Mouse (Mus musculus): ENCODE measurements around the gene Lamtor1. TPM values are rescaled to one million over a fixed set of nuclear protein-coding genes. Genes with fewer than 3 reads are reported as not detected.

Gene Lamtor1
- polyA plus RNA-seq, 1 experiment from 2014 or later = 153 TPM

DNA sequence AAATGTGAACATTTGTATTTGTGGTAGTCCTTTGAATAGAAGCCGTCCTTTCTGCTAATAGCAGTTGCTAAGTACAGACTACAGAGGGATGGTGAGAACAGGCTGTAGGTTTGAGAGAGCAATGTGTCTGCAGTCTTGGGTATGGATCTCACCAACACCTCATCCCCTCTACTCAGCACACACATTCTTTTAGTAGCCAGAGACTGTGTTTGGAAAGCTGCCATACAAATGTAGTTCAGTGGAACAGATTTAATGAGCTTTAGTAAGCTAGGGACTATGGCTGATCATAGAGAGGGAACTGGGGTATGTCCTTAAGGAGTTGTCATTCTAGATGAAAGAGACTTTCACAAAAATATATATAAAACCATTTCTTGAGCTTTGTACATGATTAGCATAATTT is 61.6 kb downstream of the Lamtor1 start:
- no peaks in the 10 kb centered on the region for H3K36me3 ChIP-seq (ENCODE audit: insufficient read depth, low read length)
- H3K27me3 ChIP-seq (replicated peaks; ENCODE audit: insufficient read depth, low read length) = no peaks in the 10 kb centered on the region
- TF ChIP-seq EP300 (IDR thresholded peaks at IDR 0.05) (no peak), CTCF (IDR thresholded peaks at IDR 0.05) (0 out of 2 replicates have a peak, but pooled peaks have one; percentile 2)
- peaks cover 6% of the 10 kb centered on the region; the same call in 1 of the 2 replicates for H3K4me1 ChIP-seq (ENCODE audit: insufficient read depth, low read depth, low read length)
- no peak overlapping the region for H3K4me3 ChIP-seq (ENCODE audit: low read depth, low read length)
- DNase-seq (ENCODE audit: low spot score) (peak; percentile 84), ATAC-seq (no peak)
- no peak overlapping the region for H3K27ac ChIP-seq (ENCODE audit: low read length)
- 57% methylated on average over 1 of the region's 1 CpGs for WGBS
- no peak overlapping the region for H3K4me2 ChIP-seq (replicated peaks; ENCODE audit: low read depth, low read length)
- no peak overlapping the region for H3K9ac ChIP-seq (replicated peaks; ENCODE audit: low read depth)
- H3K9me3 ChIP-seq (ENCODE audit: low read length) = no peaks in the 10 kb centered on the region

DNA sequence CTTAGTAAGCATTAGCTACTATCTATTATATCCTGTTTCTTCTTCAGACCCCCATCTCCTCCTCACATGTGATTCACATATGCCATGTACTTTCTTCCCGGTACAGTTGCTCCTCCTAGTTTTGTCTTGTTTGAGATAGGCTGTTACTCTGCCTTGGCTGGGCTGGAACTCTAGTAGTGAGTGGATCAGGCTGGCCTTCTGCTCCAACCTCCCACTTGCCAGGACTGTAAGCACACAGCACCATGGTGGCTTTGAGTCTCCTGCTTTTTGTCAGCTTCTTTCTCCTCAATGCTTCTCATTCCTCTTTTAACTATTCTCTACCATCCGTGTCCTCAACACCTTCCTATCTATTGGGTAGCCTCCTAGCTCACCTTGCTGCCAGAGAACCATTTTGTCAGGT is 63.0 kb downstream of the Lamtor1 start:
- no peak overlapping the region for H3K4me2 ChIP-seq (replicated peaks; ENCODE audit: low read depth, low read length)
- H3K4me1 ChIP-seq (ENCODE audit: insufficient read depth, low read depth, low read length) = peaks cover 13% of the 10 kb centered on the region
- 0 out of 2 replicates have a peak overlapping the region, but pooled peaks have one; percentile 99 for H3K27ac ChIP-seq (ENCODE audit: low read length)
- no peak overlapping the region for H3K4me3 ChIP-seq (ENCODE audit: low read depth, low read length)
- TF ChIP-seq CTCF (IDR thresholded peaks at IDR 0.05) = no peak
- no peak for TF ChIP-seq EP300 (IDR thresholded peaks at IDR 0.05)
- DNase-seq (ENCODE audit: low spot score) (no peak), ATAC-seq (no peak)
- H3K36me3 ChIP-seq (ENCODE audit: insufficient read depth, low read length) = no peaks in the 10 kb centered on the region
- H3K9me3 ChIP-seq (ENCODE audit: low read length) = no peaks in the 10 kb centered on the region
- H3K27me3 ChIP-seq (replicated peaks; ENCODE audit: insufficient read depth, low read length) = no peaks in the 10 kb centered on the region
- no peak overlapping the region for H3K9ac ChIP-seq (replicated peaks; ENCODE audit: low read depth)
- 46% methylated on average over 2 of the region's 2 CpGs for WGBS

DNA sequence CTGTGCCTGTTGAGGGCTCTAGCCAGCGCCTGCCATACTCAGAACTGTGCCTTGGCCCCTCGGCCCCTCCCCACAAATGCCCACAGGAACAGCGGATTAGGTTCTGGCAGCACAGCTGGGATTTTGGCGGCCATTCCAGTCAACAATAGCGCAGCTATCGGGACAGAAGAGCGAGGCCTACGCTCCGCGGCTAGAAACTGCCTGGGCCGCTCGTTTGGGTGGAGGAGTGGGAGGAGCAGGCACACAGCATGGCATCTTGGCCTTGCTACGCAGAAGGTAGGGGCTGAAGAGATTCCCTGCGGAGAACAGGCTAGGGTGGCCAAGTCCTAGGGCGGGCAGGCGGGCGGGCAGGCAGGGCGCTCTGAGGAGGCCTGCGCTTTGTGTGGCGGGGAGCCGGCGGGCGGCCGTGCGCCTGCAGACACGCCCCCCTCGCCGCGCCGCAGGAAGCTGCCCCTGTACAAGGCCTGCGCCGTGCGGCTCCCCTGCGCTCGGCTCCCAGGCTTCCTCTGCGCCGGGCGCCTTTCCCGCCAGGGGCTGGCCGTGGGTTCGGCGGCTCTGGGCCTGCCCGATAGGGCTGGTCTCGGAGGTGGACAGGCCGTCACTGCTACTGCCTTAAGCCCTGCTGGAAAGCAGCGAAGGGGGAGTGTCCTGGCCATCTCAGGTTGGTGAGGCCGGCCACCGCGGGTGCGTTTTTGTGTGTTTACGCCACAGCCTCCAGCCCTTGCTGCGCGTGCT is 64.2 kb downstream of the Lamtor1 start:
- ATAC-seq = peak; percentile 82
- Histone ChIP-seq H3K36me3 (ENCODE audit: insufficient read depth, low read length) (no peaks in the 10 kb centered on the region), H3K9me3 (ENCODE audit: low read length) (no peaks in the 10 kb centered on the region), H3K27me3 (replicated peaks; ENCODE audit: insufficient read depth, low read length) (no peaks in the 10 kb centered on the region), H3K27ac (ENCODE audit: low read length) (peak overlapping the region; percentile 99), H3K9ac (replicated peaks; ENCODE audit: low read depth) (peak overlapping the region; percentile 83), H3K4me3 (ENCODE audit: low read depth, low read length) (peak overlapping the region; percentile 80), H3K4me2 (replicated peaks; ENCODE audit: low read depth, low read length) (peak overlapping the region; percentile 77), H3K4me1 (ENCODE audit: insufficient read depth, low read depth, low read length) (peaks cover 21% of the 10 kb centered on the region)
- WGBS = under 1% methylated on average over 52 of the region's 53 CpGs
- TF ChIP-seq CTCF (IDR thresholded peaks at IDR 0.05) = 0 out of 2 replicates have a peak, but pooled peaks have one; percentile 12
- no peak for TF ChIP-seq EP300 (IDR thresholded peaks at IDR 0.05)
- peak; percentile 92 for DNase-seq (ENCODE audit: low spot score)

DNA sequence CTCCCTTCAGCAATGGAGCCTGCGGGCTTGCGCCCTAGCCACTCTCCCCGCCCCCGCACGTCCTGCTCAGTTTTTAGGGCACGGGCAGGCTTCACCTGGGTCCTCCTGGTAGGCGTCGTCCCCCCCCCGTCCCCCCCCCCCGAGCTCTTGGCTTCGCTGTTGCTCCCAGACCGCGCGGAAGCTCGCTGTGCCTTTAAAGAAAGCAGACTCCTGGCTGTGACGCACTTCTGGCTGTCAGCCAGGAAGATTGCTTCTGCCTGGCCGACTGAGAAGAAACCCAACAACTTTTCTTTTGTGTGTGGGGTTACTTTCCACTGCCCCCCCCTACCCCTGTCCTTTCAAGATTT is 64.7 kb downstream of the Lamtor1 start:
- H3K36me3 ChIP-seq (ENCODE audit: insufficient read depth, low read length) = no peaks in the 10 kb centered on the region
- peak overlapping the region; percentile 83 for H3K9ac ChIP-seq (replicated peaks; ENCODE audit: low read depth)
- H3K9me3 ChIP-seq (ENCODE audit: low read length) = no peaks in the 10 kb centered on the region
- peak overlapping the region; percentile 77 for H3K4me2 ChIP-seq (replicated peaks; ENCODE audit: low read depth, low read length)
- peak overlapping the region; percentile 80 for H3K4me3 ChIP-seq (ENCODE audit: low read depth, low read length)
- H3K27ac ChIP-seq (ENCODE audit: low read length) = peak overlapping the region; percentile 99
- no peaks in the 10 kb centered on the region for H3K27me3 ChIP-seq (replicated peaks; ENCODE audit: insufficient read depth, low read length)
- TF ChIP-seq EP300 (IDR thresholded peaks at IDR 0.05) (no peak), CTCF (IDR thresholded peaks at IDR 0.05) (no peak)
- WGBS = under 1% methylated on average over 16 of the region's 17 CpGs
- DNase-seq (ENCODE audit: low spot score) = peak; percentile 95
- peak; percentile 77 for ATAC-seq
- H3K4me1 ChIP-seq (ENCODE audit: insufficient read depth, low read depth, low read length) = peaks cover 22% of the 10 kb centered on the region

DNA sequence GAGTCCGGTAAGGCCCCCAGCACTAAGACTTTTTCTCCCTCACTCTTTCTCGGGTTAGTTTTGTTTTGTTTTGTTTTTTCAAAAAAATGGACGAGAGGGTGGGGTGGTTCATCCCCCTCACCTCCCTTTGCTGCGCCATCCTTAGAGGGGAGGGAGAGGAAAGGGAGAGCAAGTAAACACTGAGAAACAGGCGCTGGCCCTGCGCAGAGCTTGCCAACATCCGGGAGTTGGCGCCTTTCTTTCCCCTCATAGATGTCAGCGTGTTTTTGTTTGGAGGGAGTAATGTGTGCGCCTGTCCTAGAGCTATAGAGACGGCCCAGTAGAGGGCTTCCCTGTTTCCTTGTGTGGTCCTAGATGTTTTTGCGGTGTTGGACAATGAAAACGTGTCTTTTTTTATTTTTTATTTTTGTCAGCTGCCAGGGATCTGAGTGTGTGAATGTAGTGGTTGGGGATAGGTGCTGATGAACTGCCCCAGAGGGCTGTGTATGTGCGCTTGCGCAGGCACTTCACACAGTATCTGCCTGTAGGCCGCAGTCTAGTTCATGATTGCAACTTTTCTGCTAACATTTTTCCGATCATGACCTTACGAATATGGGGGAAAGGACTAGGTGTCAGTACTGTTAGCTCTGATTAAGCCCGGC is 65.2 kb downstream of the Lamtor1 start:
- TF ChIP-seq EP300 (IDR thresholded peaks at IDR 0.05) (peak; percentile 85), CTCF (IDR thresholded peaks at IDR 0.05) (peak; percentile 10; the same call in 1 of the 2 replicates)
- Histone ChIP-seq H3K4me1 (ENCODE audit: insufficient read depth, low read depth, low read length) (peaks cover 20% of the 10 kb centered on the region), H3K36me3 (ENCODE audit: insufficient read depth, low read length) (no peaks in the 10 kb centered on the region), H3K9me3 (ENCODE audit: low read length) (no peaks in the 10 kb centered on the region), H3K4me2 (replicated peaks; ENCODE audit: low read depth, low read length) (peak overlapping the region; percentile 77), H3K4me3 (ENCODE audit: low read depth, low read length) (peak overlapping the region; percentile 80), H3K27ac (ENCODE audit: low read length) (peak overlapping the region; percentile 99), H3K9ac (replicated peaks; ENCODE audit: low read depth) (peak overlapping the region; percentile 83), H3K27me3 (replicated peaks; ENCODE audit: insufficient read depth, low read length) (no peaks in the 10 kb centered on the region)
- peak; percentile 84 for ATAC-seq
- WGBS = 2% methylated on average over 19 of the region's 19 CpGs
- peak; percentile 95 for DNase-seq (ENCODE audit: low spot score)

DNA sequence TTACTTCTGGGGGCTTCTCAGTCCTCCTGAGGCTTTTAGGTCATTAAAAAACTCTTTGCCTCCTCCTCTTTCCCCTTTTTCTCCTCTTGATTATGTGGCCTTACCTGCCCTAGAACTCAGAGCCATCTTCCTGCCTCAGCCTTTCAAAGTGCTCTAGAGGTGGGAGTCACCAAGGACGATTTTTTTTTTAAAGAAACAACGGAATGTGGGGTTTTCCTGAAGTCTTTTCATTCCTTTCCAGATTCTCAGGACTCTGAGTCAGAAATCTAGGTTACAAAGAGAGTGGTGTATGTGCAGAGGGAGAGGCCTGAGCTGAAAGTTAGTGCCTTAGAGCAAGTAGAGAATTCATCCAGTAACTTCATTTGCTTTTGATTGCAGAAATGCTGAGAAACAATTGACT is 66.0 kb downstream of the Lamtor1 start:
- WGBS = 20% methylated on average over 2 of the region's 2 CpGs

More for the DNA sequence above, 66.0 kb downstream of the Lamtor1 start:
- Histone ChIP-seq H3K9ac (replicated peaks; ENCODE audit: low read depth) (peak overlapping the region; percentile 83), H3K9me3 (ENCODE audit: low read length) (no peaks in the 10 kb centered on the region), H3K4me3 (ENCODE audit: low read depth, low read length) (peak overlapping the region; percentile 80), H3K27me3 (replicated peaks; ENCODE audit: insufficient read depth, low read length) (no peaks in the 10 kb centered on the region), H3K27ac (ENCODE audit: low read length) (peak overlapping the region; percentile 99), H3K4me1 (ENCODE audit: insufficient read depth, low read depth, low read length) (peaks cover 20% of the 10 kb centered on the region), H3K4me2 (replicated peaks; ENCODE audit: low read depth, low read length) (peak overlapping the region; percentile 77), H3K36me3 (ENCODE audit: insufficient read depth, low read length) (no peaks in the 10 kb centered on the region)
- ATAC-seq (no peak), DNase-seq (ENCODE audit: low spot score) (no peak)
- TF ChIP-seq CTCF (IDR thresholded peaks at IDR 0.05) = no peak
- no peak for TF ChIP-seq EP300 (IDR thresholded peaks at IDR 0.05)
